ENCODE assay signal across 19 mouse cellular contexts in the genomic region with DNA sequence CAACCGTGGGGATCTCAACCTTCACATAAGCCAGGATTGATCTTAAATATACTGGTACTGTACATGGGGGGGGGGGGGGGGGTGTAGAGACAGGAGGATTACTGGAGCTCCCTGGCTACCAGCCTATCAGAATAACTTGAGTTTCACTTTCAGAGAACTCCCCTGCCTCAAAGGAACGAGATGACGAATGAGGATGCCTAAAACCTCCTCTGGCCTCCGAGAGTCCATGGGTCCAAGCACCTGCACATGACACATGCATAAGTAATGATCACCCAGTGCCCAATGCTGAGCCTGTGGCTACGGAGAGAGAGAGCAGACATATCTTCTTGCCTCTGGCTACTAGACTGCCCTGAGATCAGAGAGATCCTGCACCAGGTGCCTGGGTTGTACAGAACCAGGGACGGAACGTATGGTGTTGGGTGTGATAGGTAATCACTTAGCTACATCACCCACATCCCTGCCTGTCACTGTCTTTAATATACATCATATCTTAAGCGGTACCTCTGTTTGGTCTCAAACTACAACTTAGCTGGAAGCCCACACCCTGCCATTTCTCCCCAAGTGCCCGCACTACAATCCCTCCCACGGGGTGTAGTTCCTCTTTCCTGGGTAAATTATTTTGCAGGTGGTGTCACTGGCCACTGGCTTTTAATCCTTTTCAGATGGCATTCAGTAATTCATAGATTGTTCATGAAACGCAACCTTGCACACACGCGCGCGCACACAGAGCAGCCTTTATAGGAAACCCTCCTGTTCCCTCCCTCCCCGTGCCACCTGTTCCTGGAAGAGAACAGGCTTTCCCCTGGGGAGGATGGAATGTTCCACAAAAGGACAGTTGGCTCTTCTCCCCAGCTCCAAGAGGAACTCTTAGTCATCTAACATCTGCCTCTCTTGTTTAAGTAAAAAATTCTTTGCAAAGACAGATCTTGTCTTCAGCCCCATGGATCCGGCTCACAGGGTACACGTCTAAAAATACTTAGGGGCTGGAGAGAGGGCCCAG. TPM values are rescaled to one million over a fixed set of nuclear protein-coding genes. Genes with fewer than 3 reads are reported as not detected.
A peak's percentile ranks its signal among the peaks of the same experiment; 100 is the strongest.
DNase-seq lines count a peak whose midpoint lies in the region; ATAC-seq and TF ChIP-seq lines count a peak whose summit lies in the region.
"Had no signal": no experiment of that assay in that cellular context is flagged by ENCODE, and none has a peak within 500 bp of the region (broad histone marks: within the 10 kb centered on the region; RNA-seq: fewer than 3 reads in every experiment).

No protein-coding gene starts in this region.

- TF ChIP-seq CTCF in midbrain, postnatal 0 days (IDR thresholded peaks at IDR 0.05) = no peak
- TF ChIP-seq CTCF in thymus, adult 2 months (IDR thresholded peaks at IDR 0.05; ENCODE audit: borderline replicate concordance, control insufficient read depth, extremely low read depth, insufficient read depth, low read length, poor library complexity) = no peak

- no peaks in the 10 kb centered on the region for H3K4me1 ChIP-seq in midbrain, postnatal 0 days (ENCODE audit: insufficient read depth, low read length)
- H3K4me1 ChIP-seq in midbrain, embryonic 11.5 days (ENCODE audit: control insufficient read depth, insufficient read depth, low read length) = peaks cover 5% of the 10 kb centered on the region
- peaks cover 14% of the 10 kb centered on the region for H3K4me1 ChIP-seq in thymus, adult 2 months (replicated peaks; ENCODE audit: control insufficient read depth, insufficient read depth, low read length)
- H3K4me1 ChIP-seq: hindbrain, embryonic 15.5 days had no signal

- no peaks in the 10 kb centered on the region for H3K9me3 ChIP-seq in midbrain, postnatal 0 days (ENCODE audit: low read length)
- H3K9me3 ChIP-seq in midbrain, embryonic 11.5 days (ENCODE audit: control insufficient read depth, low read length) = no peaks in the 10 kb centered on the region
- H3K9me3 ChIP-seq: hindbrain, embryonic 15.5 days; midbrain, embryonic 13.5 days had no signal

- 90% methylated on average over 18 of the region's 18 CpGs for WGBS in midbrain, postnatal 0 days
- 93% methylated on average over 18 of the region's 18 CpGs for WGBS in midbrain, embryonic 11.5 days
- WGBS in thymus, adult 2 months = 53% methylated on average over 18 of the region's 18 CpGs

- no peak overlapping the region for H3K4me2 ChIP-seq in midbrain, postnatal 0 days (ENCODE audit: low read depth, low read length, poor library complexity, severe bottlenecking)
- H3K4me2 ChIP-seq in midbrain, embryonic 11.5 days = no peak overlapping the region
- H3K4me2 ChIP-seq: hindbrain, embryonic 15.5 days; midbrain, embryonic 13.5 days had no signal

- H3K4me3 ChIP-seq in midbrain, postnatal 0 days (ENCODE audit: low read depth, low read length) = no peak overlapping the region
- H3K4me3 ChIP-seq in midbrain, embryonic 11.5 days (ENCODE audit: low read depth, low read length) = no peak overlapping the region
- H3K4me3 ChIP-seq in thymus, adult 2 months (ENCODE audit: control insufficient read depth, insufficient read depth, low read length) = no peak overlapping the region
- H3K4me3 ChIP-seq: hindbrain, embryonic 15.5 days; midbrain, embryonic 13.5 days had no signal

- no peaks in the 10 kb centered on the region for H3K27me3 ChIP-seq in midbrain, postnatal 0 days (ENCODE audit: insufficient read depth, low read length)
- no peaks in the 10 kb centered on the region for H3K27me3 ChIP-seq in midbrain, embryonic 11.5 days (ENCODE audit: control insufficient read depth, insufficient read depth, low read length)
- no peaks in the 10 kb centered on the region for H3K27me3 ChIP-seq in thymus, adult 2 months (ENCODE audit: control insufficient read depth, insufficient read depth, low read length)
- H3K27me3 ChIP-seq: hindbrain, embryonic 15.5 days; midbrain, embryonic 13.5 days had no signal

- H3K9ac ChIP-seq in midbrain, postnatal 0 days (replicated peaks; ENCODE audit: low read length, poor library complexity, severe bottlenecking) = no peak overlapping the region
- no peak overlapping the region for H3K9ac ChIP-seq in midbrain, embryonic 11.5 days (ENCODE audit: low read length)
- H3K9ac ChIP-seq: hindbrain, embryonic 15.5 days; liver, postnatal 0 days; midbrain, embryonic 13.5 days had no signal

- ATAC-seq in frontal cortex, adult (ENCODE audit: low TSS enrichment) = peak; percentile 91
- ATAC-seq in midbrain, postnatal 0 days (ENCODE audit: low FRiP score) = no peak
- no peak for ATAC-seq in midbrain, embryonic 11.5 days (ENCODE audit: low FRiP score)
- ATAC-seq in CD4-positive, CD25-positive, alpha-beta regulatory T cell, adult 4 months = no peak
- ATAC-seq: liver, postnatal 0 days; midbrain, embryonic 13.5 days had no signal

- no peak for TF ChIP-seq POLR2A in thymus, adult 2 months (IDR thresholded peaks at IDR 0.05; ENCODE audit: control insufficient read depth, extremely low read depth, insufficient read depth, low read length, poor library complexity)

- DNase-seq in frontal cortex, postnatal 14 days (ENCODE audit: low spot score in 2 of 2) = no peak
- DNase-seq in midbrain, postnatal 0 days (ENCODE audit: low spot score) = peak; percentile 27
- DNase-seq in midbrain, embryonic 11.5 days (ENCODE audit: low spot score, missing footprints) = no peak
- DNase-seq in cerebellum, adult 9-11 months = peak; percentile 70
- DNase-seq in right cerebral cortex, postnatal 25 days = peak; percentile 68
- no peak for DNase-seq in thymus, adult 2 months
- DNase-seq: heart, postnatal 10 days; kidney, adult 11 months; kidney, postnatal 36 days; liver, postnatal 0 days; lung, postnatal 4 days; thymus, adult 18-20 months had no signal

- H3K27ac ChIP-seq in midbrain, postnatal 0 days (ENCODE audit: low read depth, low read length) = no peak overlapping the region
- H3K27ac ChIP-seq in midbrain, embryonic 11.5 days (ENCODE audit: low read depth, low read length) = no peak overlapping the region
- no peak overlapping the region for H3K27ac ChIP-seq in thymus, adult 2 months (ENCODE audit: control insufficient read depth, insufficient read depth, low read length)
- H3K27ac ChIP-seq: hindbrain, embryonic 15.5 days; midbrain, embryonic 13.5 days had no signal

- H3K36me3 ChIP-seq in midbrain, postnatal 0 days (ENCODE audit: insufficient read depth, low read length) = no peaks in the 10 kb centered on the region
- no peaks in the 10 kb centered on the region for H3K36me3 ChIP-seq in midbrain, embryonic 11.5 days (ENCODE audit: control insufficient read depth, insufficient read depth, low read length)
- 0 out of 2 replicates have a peak, but pooled peaks cover 3% of the 10 kb centered on the region for H3K36me3 ChIP-seq in thymus, adult 2 months (ENCODE audit: control insufficient read depth, insufficient read depth, low read length)
- H3K36me3 ChIP-seq: hindbrain, embryonic 15.5 days; midbrain, embryonic 13.5 days had no signal

RNA-seq across cellular contexts. Expression of gene Kdm2b, which starts 7.9 kb away (rescaled TPM):
- 107 and 110 TPM in 2 replicates for total RNA-seq in midbrain, postnatal 0 days (2014; rRNA removed)
- polyA plus RNA-seq in midbrain, postnatal 0 days (2015; fragmentation: Nextera tagmentation; extraction: Ambion mirVana) = 78.6 and 78.8 TPM in 2 replicates
- 62.4 and 62.8 TPM in 2 replicates for polyA plus RNA-seq in midbrain, embryonic 11.5 days (2014; fragmentation: Nextera tagmentation; extraction: Ambion mirVana)
- polyA plus RNA-seq in thymus, adult 2 months (2012; rRNA removed) = 65.1 and 73.9 TPM in 2 replicates
- 10 to 100 TPM; 33.1 to 51.1 TPM for polyA plus RNA-seq in CD4-positive, CD25-positive, alpha-beta regulatory T cell, adult 4 months (2017; shearing (Covaris generic))

RNA-seq across cellular contexts. Expression of gene Orai1, which starts 17.4 kb away (rescaled TPM):
- total RNA-seq in midbrain, postnatal 0 days (2014; rRNA removed) = 16.3 and 24.0 TPM in 2 replicates
- 13.5 and 14.8 TPM in 2 replicates for polyA plus RNA-seq in midbrain, postnatal 0 days (2015; fragmentation: Nextera tagmentation; extraction: Ambion mirVana)
- polyA plus RNA-seq in midbrain, embryonic 11.5 days (2014; fragmentation: Nextera tagmentation; extraction: Ambion mirVana) = 8.2 and 10.5 TPM in 2 replicates
- polyA plus RNA-seq in thymus, adult 2 months (2012; rRNA removed) = 76.9 and 87.4 TPM in 2 replicates
- polyA plus RNA-seq in CD4-positive, CD25-positive, alpha-beta regulatory T cell, adult 4 months (2017; shearing (Covaris generic)) = 1 to 10 TPM; 4.2 to 8.1 TPM

RNA-seq across cellular contexts. Expression of gene Morn3, which starts 49.3 kb away (rescaled TPM):
- total RNA-seq in midbrain, postnatal 0 days (2014; rRNA removed) = not detected in 2 replicates
- 1.1 and 1.3 TPM in 2 replicates for polyA plus RNA-seq in midbrain, postnatal 0 days (2015; fragmentation: Nextera tagmentation; extraction: Ambion mirVana)
- polyA plus RNA-seq in midbrain, embryonic 11.5 days (2014; fragmentation: Nextera tagmentation; extraction: Ambion mirVana) = not detected in 2 replicates
- 0.15 TPM in 1 of 2 replicates, not detected in the other for polyA plus RNA-seq in thymus, adult 2 months (2012; rRNA removed)
- polyA plus RNA-seq in CD4-positive, CD25-positive, alpha-beta regulatory T cell, adult 4 months (2017; shearing (Covaris generic)) = 1 to 10 TPM; 5.2 to 6.9 TPM
- total RNA-seq: heart, adult 8-10 months; heart, postnatal 10 days had no signal
- polyA plus RNA-seq: liver, postnatal 0 days; neural tube, embryonic 11.5 days; spleen, adult 2 months had no signal

Comparison
In these comparisons a context has a peak if more than half of its experiments do, and no peak if none do; other contexts are left out.
1. DNase-seq: peak in midbrain, postnatal 0 days (single experiment), cerebellum, adult 9-11 months (single experiment) and right cerebral cortex, postnatal 25 days (single experiment); none in frontal cortex, postnatal 14 days (0 of 2), midbrain, embryonic 11.5 days (single experiment) and thymus, adult 2 months (single experiment).